Mouse (Mus musculus) hindbrain, embryonic 14.5 days (tissue): ENCODE results near the gene Cxcr5. TPM values are rescaled to one million over a fixed set of nuclear protein-coding genes. Genes with fewer than 3 reads are reported as not detected.

Experiments used
- ATAC-seq: fragments of 200-750 bp; cut with Nextera tagmentation; 2 replicates; pipeline ENCODE4 v1.8.0; 2017; ENCODE audit warnings: moderate number of reproducible peaks, mild to moderate bottlenecking, moderate TSS enrichment, moderate library complexity; ENCODE audit not compliant: low FRiP score
- DNase-seq: peaks from one replicate; pipeline ENCODE4 v3.0.0-alpha.2; 2015; ENCODE audit warnings: low spot score
- H3K27ac ChIP-seq: fragments of 300-500 bp; sonication (generic); 2 replicates; pipeline ENCODE4 v1.5.1; 2014; ENCODE audit warnings: mild to moderate bottlenecking, moderate library complexity
- H3K27me3 ChIP-seq: fragments of 300-500 bp; sonication (generic); 2 replicates; pipeline ENCODE4 v1.6.1; 2014; ENCODE audit warnings: mild to moderate bottlenecking, low read length, mixed read lengths; ENCODE audit not compliant: control insufficient read depth, insufficient read depth
- H3K36me3 ChIP-seq: fragments of 300-500 bp; sonication (generic); replicated peaks from 2 replicates; pipeline ENCODE4 v1.6.1; 2014; ENCODE audit not compliant: control insufficient read depth, insufficient read depth
- H3K4me1 ChIP-seq: fragments of 300-500 bp; sonication (generic); replicated peaks from 2 replicates; pipeline ENCODE4 v1.6.1; 2014; ENCODE audit warnings: antibody characterized with exemption, low read length, mixed read lengths; ENCODE audit not compliant: control insufficient read depth, insufficient read depth
- H3K4me2 ChIP-seq: fragments of 300-500 bp; sonication (generic); replicated peaks from 2 replicates; pipeline ENCODE4 v1.6.1; 2014; ENCODE audit warnings: mild to moderate bottlenecking, moderate library complexity
- H3K4me3 ChIP-seq: fragments of 300-500 bp; sonication (generic); replicated peaks from 2 replicates; pipeline ENCODE4 v1.5.1; 2014; ENCODE audit warnings: mild to moderate bottlenecking, low read length
- H3K9ac ChIP-seq: fragments of 300-500 bp; sonication (generic); 2 replicates; pipeline ENCODE4 v1.6.1; 2014
- H3K9me3 ChIP-seq: fragments of 300-500 bp; sonication (generic); 2 replicates; pipeline ENCODE4 v1.6.1; 2016; ENCODE audit warnings: low read length; ENCODE audit not compliant: control insufficient read depth
- WGBS: fragments of 180-500 bp; shearing (Covaris S2); extraction: QIAGEN DNeasy Blood & Tissue Kit; methylation state at CpG from one replicate; pipeline ENCODE4 v1.1.7; 2014; 5-methylcytosine and 5-hydroxymethylcytosine counted together
- polyA plus RNA-seq: library from polyadenylated mRNA; unstranded; fragments of >200 nt; fragmentation: Nextera tagmentation; extraction: Ambion mirVana; gene quantifications from 2 replicates; pipeline ENCODE4 v1.2.1, GENCODE M21; 2014

Gene Cxcr5
- polyA plus RNA-seq, 1 experiment from 2014 or later, result not detected

DNA sequence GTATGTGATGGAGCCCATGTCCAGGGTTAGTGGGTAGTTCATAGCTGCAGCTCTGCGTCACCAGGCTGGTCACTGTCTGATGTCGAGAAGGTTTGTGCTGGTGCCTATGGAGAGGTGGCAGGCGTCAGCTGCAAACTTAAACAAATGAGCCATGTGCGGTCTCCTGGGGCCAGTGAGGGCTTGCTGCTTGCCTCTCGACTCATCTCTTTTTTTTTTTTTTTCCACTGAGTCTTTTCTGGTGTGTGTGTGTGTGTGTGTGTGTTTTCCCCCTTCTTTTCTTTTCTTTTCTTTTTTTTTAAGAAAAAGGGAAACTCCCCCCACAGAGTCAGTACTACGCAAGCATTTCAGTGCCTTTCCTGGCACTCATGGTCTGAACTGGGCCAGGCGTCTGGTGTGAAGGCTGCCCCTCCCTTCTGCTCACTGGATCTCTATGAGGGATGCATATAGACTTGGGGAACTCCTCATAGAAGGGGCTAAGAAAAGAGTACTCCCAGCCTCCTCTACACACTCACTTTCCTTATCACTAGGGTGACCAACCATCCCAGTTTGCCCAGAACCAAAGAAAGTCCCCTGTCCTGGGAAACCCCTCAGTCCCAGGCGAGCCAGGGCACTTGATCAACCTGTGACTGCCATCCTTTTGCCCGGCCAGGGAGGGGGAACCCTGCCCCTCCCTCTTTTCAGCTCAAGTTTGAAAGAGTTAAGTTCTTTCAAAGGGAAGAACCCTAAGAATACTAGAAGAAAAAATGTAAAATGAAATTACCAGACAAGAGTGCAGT lies 35.2 kb downstream of the Cxcr5 start:
- Histone ChIP-seq H3K4me2 (no peak overlapping the region), H3K27ac (no peak overlapping the region), H3K9me3 (no peaks in the 10 kb centered on the region), H3K4me1 (no peaks in the 10 kb centered on the region), H3K36me3 (no peaks in the 10 kb centered on the region), H3K4me3 (no peak overlapping the region), H3K27me3 (no peaks in the 10 kb centered on the region), H3K9ac (no peak overlapping the region)
- ATAC-seq (no peak), DNase-seq (no peak)
- WGBS, result 52% methylated on average over 9 of the region's 9 CpGs

DNA sequence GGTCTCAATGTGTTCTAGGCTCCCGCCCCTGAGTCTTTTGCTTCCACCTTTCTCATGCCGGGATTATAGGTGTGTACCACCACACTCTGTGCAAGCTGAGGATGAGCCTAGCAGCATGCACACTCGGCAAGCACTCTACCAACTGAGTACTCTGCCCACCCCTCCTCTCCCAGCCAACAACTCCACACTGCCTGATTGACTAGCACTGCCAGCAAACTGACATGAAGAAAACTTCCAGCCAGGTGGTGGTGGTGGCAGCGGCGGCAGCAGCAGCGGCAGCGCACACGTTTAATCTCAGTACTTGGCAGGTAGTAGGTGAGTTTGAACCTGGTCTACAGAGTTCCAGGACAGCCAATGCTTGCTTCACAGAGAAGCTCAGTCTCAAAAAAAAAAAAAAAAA lies 36.1 kb downstream of the Cxcr5 start:
- ATAC-seq (no peak), DNase-seq (no peak)
- Histone ChIP-seq H3K36me3 (no peaks in the 10 kb centered on the region), H3K27me3 (no peaks in the 10 kb centered on the region), H3K4me3 (no peak overlapping the region), H3K4me2 (no peak overlapping the region), H3K4me1 (no peaks in the 10 kb centered on the region), H3K9me3 (no peaks in the 10 kb centered on the region), H3K9ac (no peak overlapping the region), H3K27ac (no peak overlapping the region)
- 90% methylated on average over 8 of the region's 8 CpGs for WGBS

DNA sequence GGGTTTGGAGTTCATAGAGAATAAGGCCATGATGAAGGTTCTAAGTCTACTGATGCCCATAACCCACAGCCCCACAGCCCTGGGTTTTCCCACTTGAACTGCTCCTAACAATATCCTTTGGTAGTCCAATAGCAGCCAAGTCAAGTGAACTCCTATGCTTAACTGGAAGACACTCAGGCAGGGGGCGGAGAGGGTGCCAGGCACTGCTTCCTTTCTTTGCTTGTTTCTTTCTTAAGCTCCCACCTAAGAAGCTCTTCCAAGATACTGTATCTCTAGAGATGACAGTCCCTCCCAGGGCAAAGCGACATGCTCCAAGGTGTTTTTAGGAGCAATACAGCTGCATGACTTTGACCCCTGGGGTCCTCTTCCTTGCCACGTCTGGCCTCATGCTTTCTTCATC lies 36.7 kb downstream of the Cxcr5 start:
- WGBS, result 88% methylated on average over 3 of the region's 3 CpGs
- Histone ChIP-seq H3K36me3 (no peaks in the 10 kb centered on the region), H3K4me2 (no peak overlapping the region), H3K9me3 (no peaks in the 10 kb centered on the region), H3K9ac (no peak overlapping the region), H3K4me3 (no peak overlapping the region), H3K27me3 (no peaks in the 10 kb centered on the region), H3K27ac (no peak overlapping the region), H3K4me1 (no peaks in the 10 kb centered on the region)
- ATAC-seq (no peak), DNase-seq (no peak)

DNA sequence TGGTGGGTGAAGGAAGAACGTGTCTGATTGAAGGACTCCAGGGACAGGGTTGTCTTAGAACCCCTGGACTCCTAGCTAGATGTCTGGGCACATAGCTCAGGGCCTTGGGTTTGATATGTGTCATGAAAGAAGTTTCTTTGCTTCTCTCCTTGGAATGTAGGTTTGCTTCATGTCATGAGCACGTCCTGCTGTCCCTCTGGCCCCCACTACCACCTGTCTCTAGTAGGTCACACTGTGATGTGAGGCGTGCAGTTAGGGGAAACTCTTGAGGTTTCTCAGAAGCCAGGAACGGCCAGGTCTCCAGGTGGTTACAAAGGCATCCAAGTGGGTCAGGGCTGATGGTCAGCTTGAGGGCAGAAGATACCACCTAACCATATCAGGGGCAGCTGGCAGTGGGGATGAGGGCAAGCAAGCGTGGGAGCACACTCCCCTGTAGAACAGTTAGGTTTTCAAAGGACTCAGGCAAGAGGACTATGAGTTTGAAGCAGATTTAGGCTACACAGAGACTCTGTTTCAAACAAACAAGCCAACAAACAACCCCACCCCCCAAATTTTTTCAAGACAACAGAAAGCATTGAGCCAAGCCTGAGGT lies 37.3 kb downstream of the Cxcr5 start:
- Histone ChIP-seq H3K36me3 (no peaks in the 10 kb centered on the region), H3K27me3 (no peaks in the 10 kb centered on the region), H3K27ac (no peak overlapping the region), H3K4me1 (no peaks in the 10 kb centered on the region), H3K4me3 (no peak overlapping the region), H3K9ac (no peak overlapping the region), H3K4me2 (no peak overlapping the region), H3K9me3 (no peaks in the 10 kb centered on the region)
- no peak for ATAC-seq
- DNase-seq, result no peak
- WGBS, result 80% methylated on average over 5 of the region's 5 CpGs

DNA sequence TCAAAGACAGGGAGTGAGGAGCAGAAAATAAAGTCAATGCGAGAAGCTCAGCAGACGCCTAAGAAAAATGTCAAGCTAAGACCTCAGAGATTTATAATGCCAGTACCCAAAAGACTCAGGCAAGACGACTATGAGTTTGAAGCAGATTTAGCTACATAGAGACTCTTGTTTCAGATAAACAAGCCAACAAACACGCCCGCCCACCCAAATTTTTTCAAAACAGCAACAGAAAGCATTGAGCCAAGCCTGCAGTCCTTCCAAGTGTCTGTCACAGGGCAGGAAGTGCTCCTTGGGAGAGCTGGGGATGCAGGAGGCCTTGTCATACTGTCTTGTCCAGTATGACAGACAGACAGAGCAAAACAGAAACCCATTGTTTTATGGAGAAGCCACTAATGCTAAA lies 38.0 kb downstream of the Cxcr5 start:
- WGBS, result 86% methylated on average over 5 of the region's 5 CpGs
- H3K4me1 ChIP-seq, result no peaks in the 10 kb centered on the region
- no peak for ATAC-seq
- H3K9ac ChIP-seq, result no peak overlapping the region
- H3K27me3 ChIP-seq, result no peaks in the 10 kb centered on the region
- H3K36me3 ChIP-seq, result no peaks in the 10 kb centered on the region
- no peak overlapping the region for H3K4me2 ChIP-seq
- H3K4me3 ChIP-seq, result no peak overlapping the region
- no peak overlapping the region for H3K27ac ChIP-seq
- DNase-seq, result no peak
- no peaks in the 10 kb centered on the region for H3K9me3 ChIP-seq

GRCm38 (mm10) chr9:44521927-44522326 lies 39.8 kb downstream of the Cxcr5 start:
- H3K9me3 ChIP-seq, result no peaks in the 10 kb centered on the region
- DNase-seq (no peak), ATAC-seq (no peak)
- H3K9ac ChIP-seq, result no peak overlapping the region
- H3K27ac ChIP-seq, result no peak overlapping the region
- H3K4me2 ChIP-seq, result no peak overlapping the region
- no peaks in the 10 kb centered on the region for H3K36me3 ChIP-seq
- no peak overlapping the region for H3K4me3 ChIP-seq
- H3K4me1 ChIP-seq, result no peaks in the 10 kb centered on the region
- WGBS, result 82% methylated on average over 10 of the region's 10 CpGs
- H3K27me3 ChIP-seq, result no peaks in the 10 kb centered on the region

DNA sequence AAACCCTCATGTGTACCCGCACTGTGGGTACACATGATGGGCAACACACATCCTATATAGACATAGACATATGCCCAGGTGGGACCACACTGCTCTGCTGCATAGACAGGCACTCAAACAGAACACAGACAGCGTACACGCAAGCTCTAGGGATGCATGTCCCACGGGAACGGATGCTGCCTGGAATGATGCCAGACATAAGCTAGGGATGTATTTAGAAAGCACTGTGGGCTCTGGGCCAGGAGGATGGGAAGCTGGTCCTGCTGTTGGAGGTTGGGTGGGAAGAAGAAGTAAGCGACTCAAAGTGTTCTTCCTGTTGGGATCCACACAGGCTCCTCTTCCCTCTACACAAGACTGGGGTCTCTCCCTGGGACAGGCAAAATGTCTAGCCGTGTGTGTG lies 43.6 kb downstream of the Cxcr5 start:
- no peak overlapping the region for H3K4me3 ChIP-seq
- H3K9ac ChIP-seq, result no peak overlapping the region
- H3K36me3 ChIP-seq, result no peaks in the 10 kb centered on the region
- H3K27ac ChIP-seq, result no peak overlapping the region
- no peak for ATAC-seq
- H3K27me3 ChIP-seq, result no peaks in the 10 kb centered on the region
- no peak for DNase-seq
- 68% methylated on average over 7 of the region's 7 CpGs for WGBS
- H3K4me1 ChIP-seq, result no peaks in the 10 kb centered on the region
- no peaks in the 10 kb centered on the region for H3K9me3 ChIP-seq
- no peak overlapping the region for H3K4me2 ChIP-seq

DNA sequence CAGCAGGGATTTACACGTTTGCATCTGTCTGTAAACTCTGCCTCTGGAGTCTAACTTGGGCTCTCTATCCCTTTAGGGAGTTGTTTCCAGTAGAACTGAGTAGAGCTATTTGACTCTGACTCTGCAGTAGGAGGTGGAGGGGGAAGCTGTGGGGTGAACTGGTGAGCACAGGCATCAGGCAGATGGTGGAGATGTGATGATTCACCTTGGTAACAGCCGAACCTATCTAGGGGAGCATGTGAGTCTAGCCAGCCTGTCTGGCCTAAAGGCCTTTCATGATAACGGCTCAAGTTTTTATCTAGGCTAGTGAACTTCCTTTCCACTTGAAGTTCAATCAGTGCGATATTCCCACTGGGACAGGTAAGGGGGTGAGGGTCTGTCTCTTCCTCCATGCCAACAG lies 44.3 kb downstream of the Cxcr5 start:
- ATAC-seq (no peak), DNase-seq (no peak)
- WGBS, result 75% methylated on average over 4 of the region's 4 CpGs
- Histone ChIP-seq H3K9me3 (no peaks in the 10 kb centered on the region), H3K27ac (no peak overlapping the region), H3K4me3 (no peak overlapping the region), H3K4me1 (0 out of 2 replicates have a peak, but pooled peaks cover 1% of the 10 kb centered on the region), H3K27me3 (no peaks in the 10 kb centered on the region), H3K36me3 (no peaks in the 10 kb centered on the region), H3K4me2 (no peak overlapping the region), H3K9ac (no peak overlapping the region)

DNA sequence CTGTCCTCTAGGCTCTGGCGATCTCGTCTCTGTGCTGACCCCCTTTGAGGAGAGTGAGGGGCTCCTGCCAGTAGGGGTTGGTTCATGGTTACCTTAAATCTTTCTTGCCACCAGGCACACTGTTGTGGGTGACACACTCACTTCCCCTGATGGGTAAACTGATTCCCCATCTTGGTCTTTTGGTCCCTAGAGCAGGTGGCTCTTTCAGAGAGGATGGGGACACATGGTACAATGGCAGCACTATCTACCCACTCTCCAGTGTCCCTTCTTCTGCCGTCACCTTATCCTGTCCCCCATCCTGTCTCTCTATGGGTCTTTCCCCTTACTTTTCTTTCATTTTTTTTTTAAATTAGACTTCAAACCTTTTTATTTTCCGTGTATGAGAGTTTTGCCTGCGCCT lies 45.8 kb downstream of the Cxcr5 start:
- no peak overlapping the region for H3K4me2 ChIP-seq
- no peak overlapping the region for H3K27ac ChIP-seq
- H3K36me3 ChIP-seq, result no peaks in the 10 kb centered on the region
- WGBS, result 88% methylated on average over 5 of the region's 5 CpGs
- DNase-seq, result no peak
- no peak overlapping the region for H3K9ac ChIP-seq
- H3K4me1 ChIP-seq, result peaks cover 11% of the 10 kb centered on the region; the same call in 1 of the 2 replicates
- H3K4me3 ChIP-seq, result no peak overlapping the region
- no peaks in the 10 kb centered on the region for H3K9me3 ChIP-seq
- H3K27me3 ChIP-seq, result no peaks in the 10 kb centered on the region
- ATAC-seq, result no peak
